Mouse (Mus musculus) embryo, embryonic 9.5 days (tissue): ENCODE measurements at regions not wholly inside any gene's neighbourhood (a gene's known extent, or its start where the extent isn't known, plus 50 kb on each side); places are given as distances from the start of the nearest gene placed in this dataset.

Experiments
- DNase-seq: peaks from one replicate; pipeline ENCODE4 v3.0.0-alpha.2; 2017; ENCODE audit errors: extremely low spot score

DNA sequence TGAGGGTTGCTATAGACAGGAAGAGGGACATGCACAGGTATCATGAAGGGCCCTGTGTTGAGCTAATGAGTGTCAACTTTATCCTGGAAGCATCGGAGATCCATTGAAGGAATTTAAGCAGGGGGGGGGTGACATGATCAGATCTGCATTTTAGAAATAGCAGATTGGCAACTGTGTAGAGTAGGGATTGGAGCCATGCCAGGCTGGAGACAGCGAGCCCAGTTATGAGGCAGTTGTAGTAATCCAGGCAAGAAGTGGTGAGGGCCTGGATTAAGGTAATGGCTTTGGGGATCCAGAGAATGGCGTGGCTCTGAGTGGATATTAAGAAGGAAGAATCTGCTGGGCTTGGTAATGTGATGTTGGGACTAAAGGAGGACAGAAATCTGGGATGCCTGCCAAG is 528.5 kb downstream of the Fgf9 start:
- no peak for DNase-seq

DNA sequence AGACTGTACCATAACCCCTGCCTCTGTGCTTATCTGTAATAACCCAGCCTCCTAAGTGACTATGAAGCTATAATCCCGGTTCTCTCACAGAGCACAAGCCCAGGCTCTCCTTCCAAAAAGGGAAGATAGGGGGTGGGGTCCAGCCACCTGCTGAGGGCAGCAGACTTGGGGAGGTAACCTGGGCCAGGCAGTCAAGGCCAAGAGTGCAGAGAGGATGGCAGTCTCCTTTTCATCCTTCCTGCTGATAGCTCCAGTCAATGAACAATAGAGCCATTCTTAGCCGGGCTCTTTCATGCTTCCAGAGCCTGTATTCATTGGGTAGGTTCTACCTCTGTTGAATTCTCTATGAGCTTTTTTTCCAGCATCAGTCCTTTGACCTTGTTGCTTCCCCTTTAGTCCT is 527.5 kb downstream of the Fgf9 start:
- DNase-seq, result no peak

DNA sequence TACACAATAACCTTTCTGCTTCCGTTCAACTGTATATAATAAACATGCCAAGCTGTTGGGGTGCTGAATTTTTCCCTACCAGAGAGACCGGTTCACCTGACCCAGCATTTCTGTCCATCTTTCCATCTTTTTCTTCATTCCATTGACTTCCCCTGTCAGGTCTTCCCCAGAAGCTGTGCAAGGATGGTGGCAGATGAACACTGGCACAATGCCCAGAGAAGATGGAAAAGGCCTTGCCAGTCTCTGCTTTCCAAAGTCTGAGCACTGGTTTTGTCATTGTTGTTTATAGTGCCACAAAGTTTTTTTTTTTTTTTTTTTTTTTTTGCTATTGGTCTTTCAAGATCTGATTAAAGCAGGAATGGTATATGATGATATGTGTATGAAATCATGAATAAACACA is 526.6 kb downstream of the Fgf9 start:
- DNase-seq, result no peak

DNA sequence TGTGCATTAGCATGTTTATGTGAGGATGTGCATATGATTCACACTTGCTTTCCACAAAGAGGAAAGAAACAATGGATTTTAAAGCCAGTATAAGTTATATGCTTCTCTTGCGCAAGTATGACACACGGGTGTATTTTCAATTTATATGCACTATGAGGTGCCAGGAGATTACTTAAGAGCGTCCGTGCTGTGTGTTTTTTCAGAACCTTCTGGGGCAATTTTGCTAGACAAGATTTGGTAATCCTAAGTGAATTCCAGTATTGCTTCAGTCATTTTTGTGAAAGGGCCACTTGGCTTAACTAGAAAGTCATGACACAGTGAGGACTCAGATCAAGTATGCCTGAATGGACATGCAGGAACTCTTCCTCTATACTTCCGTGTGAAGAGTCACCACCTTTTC is 511.5 kb downstream of the Fgf9 start:
- no peak for DNase-seq

DNA sequence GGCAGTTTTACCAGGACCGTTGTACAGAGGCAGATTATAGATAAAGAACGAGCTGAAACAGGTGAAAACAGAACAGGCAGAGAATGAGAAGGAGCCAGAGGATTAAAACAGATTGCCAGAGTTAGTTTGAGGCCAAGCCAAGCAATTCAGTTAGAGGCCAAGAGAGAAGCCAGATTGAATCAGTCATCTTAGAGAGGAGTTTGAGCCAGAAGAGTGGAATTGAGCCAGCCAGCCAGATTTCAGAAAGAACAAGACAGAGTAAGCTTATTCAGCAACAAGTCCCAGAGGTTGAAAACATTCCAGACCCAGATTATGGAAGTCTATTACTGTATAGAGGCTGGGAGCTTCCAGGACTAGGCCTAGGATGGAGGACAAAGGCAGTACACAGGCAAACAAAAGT is 499.7 kb downstream of the Fgf9 start:
- no peak for DNase-seq

DNA sequence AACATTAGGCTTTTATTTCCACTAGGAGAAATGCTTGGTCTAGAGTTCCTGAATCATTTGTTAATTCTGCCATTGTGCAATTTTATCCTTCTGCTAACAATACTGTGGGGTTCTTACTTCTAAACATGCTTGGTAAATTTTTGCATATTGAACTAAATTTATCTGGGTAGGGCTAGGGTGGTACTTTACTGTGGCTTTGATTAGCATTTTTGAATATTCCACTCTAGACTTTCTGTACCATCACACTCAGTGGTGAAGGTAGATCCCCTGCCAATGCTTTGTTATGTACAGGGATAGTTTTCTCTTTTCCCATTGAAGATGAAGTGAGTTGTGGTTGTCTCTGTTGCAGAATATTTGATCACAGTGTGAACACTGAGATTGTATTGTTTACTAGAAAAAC is 497.1 kb downstream of the Fgf9 start:
- no peak for DNase-seq

DNA sequence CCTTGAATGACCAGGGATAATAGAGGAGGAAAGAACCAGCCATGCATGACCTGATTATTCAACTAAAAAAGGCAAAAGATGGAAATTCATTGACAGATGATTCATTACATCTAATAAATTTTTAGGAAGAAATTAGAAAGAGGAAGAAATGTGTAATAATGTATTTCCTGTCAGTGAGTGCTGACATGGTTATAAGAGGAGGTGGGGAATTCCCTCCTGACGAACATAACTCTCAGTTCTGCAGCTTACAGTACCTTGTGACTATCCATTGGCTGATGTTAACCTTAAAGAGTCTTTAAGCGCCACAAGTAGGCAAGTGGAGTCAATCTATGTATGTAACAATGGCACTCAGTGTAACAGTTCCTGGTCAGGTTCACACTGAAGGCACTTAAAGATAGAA is 492.7 kb downstream of the Fgf9 start:
- no peak for DNase-seq

DNA sequence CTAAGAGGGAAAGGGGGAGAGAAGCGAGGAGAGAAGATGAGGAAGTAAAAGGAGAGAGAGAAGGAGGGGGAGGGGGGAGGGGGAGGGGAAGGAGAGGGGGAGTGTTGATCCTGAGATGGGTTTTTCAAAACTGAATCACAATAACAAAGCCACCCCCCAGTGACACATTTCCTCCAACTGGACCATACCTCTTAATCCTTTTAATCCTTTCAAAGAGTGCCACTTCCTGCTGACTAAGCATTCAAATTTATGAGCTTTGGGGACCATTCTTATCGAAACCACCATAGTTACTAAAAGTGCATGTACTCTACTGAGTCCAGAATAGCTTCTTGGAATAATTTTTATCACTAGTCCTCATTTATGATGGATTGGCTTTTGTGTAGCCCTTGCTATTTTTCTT is 480.4 kb downstream of the Fgf9 start:
- no peak for DNase-seq

DNA sequence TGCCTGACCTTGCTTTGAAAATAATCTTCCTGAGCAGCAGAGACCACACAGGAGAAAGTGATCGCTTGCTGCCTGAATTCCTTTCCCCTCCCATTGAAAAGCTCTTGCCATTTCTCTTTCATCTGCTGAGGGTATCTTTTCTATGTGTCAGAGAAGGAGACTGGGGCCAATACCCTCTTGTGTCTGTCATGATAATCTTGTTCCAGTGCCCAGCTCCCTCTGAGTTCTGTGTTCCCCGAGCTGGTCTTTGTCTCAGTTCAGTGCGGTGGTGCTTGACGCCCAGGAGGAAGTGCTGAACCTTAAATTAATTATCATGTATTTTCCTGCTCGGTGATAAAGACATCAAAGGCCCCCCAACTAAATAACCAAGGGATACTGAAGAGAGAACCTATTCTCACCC is 475.4 kb downstream of the Fgf9 start:
- peak; percentile 12 for DNase-seq

DNA sequence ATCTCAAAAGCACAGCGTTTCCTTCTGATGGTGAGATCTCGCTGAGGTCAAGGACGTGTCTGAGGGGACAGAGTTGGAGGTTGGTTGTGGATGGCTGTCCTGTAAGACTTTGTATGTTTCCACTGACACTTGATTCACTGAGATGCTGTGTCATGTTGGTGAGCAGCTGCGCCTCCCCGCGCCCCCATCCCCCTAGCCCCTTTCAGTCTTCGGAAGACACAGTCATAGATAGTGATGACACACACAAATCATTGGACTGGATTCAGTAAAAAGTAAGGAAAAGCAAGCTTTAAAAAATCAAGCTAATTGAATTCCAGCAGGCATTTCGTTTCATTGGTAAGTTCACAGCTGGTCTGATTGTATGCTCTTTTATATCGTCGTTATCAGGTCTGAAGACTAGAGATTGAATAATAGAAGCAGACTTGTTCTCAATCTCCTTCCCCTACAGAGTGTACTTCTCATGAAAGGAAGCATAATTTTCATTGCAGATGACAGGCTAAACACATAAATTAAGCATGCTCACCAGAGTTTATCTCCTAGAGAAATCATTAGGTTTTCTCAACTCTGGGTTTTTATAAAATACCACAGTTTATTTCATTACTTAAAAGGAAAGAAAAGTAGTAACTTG is 472.9 kb downstream of the Fgf9 start:
- no peak for DNase-seq

DNA sequence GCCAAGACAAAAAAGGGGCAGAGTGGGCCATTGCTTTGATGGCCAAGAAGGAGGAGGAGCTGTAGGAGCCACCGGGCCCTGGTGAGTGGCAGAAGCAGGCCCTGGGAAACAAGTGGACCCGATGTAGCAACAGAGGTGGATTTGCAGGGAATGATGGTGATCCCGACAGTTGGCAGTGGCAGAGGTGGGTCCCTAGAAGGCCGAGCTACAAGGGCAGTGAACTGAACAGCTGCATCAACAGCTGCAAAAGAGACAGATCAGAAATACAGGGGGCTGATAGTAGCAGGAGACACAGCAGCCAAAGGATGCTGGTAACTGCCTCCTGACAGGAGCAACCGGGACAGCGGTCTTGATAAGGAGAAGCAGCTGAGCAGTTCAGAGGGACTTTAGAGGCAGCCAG is 467.8 kb downstream of the Fgf9 start:
- DNase-seq, result no peak

DNA sequence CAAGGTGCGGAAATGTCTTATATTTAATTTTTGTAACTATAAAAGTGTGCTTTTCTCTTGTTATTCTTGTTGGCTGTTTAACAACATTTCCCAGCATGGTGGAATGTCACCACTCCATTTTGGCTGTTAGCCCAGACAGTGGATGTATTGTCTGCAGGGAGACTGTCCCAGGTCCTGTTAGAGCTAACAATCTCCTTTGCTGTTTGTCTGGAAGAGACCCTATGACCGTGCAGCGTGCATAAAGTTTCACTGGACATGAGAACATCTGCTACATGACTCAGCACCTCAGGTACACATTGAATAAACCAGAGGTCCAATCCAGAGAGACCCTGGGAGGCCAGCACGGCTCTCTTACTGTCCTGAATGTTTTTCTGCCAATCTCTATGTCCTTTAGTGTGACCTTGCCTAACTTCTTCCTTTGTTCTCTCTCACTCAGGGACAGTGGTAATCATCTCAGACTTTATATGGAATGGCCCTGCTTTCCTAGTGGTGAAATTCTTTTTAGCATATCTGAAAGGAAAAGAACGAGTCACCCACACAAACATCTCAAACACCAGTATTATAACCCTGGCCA is 450.7 kb downstream of the Fgf9 start:
- no peak for DNase-seq

DNA sequence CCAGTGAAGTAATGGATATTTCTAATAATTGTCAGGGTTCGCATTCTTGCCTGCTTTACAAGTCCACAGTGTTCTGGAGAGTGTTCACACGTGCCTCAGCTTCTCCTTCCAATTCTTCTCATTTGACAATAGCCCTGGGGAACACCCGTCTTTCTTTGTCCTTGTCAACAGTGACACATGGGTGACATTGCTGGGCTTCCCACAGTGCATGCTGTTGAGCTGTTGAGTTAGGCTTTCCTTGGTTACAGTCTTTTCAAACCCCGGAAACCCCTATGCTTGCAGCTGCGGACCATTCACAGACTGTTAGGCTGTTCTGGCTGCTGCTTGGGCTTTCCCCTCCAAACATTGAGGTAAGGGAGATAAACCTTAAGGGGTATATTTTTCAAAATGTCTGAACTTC is 450.0 kb downstream of the Fgf9 start:
- DNase-seq, result no peak

DNA sequence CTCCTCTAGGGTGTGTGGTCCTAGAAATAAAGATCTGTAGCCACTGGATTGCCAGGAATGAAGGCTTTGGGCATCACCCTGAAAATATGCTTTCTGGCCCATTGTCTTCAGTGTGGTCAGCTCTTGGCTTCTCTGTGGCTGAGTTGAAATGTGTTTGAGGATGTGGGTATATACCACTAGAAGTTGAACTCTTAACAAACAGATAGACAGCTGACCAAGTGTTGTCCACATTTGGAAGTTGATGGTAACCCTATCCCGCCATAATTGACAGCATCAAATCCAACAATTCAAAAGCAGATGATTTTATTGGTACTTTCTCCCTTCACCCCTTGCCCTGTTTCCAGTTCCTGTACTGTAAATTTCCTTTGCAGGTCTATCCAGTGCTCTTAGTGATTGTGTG is 448.7 kb downstream of the Fgf9 start:
- no peak for DNase-seq

DNA sequence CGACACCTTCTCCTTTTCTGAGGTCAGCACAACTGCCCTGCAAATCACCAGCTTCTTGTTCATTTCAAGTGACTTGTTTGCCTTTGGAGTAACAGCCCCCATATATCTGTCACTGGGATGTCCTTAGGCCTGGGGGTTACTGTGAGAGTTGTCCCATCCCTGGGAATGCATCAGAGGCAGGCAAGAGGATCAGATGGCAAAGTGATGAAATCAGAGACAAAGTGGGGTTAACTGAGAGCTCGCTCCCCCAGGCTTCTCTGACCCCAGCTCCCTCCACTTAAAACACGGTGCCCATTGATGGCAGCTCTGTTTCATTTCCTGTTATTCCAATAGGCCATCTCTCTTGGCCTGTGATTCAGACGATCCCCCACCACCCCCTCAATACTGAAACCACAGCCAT is 446.2 kb downstream of the Fgf9 start:
- peak; percentile 37 for DNase-seq

DNA sequence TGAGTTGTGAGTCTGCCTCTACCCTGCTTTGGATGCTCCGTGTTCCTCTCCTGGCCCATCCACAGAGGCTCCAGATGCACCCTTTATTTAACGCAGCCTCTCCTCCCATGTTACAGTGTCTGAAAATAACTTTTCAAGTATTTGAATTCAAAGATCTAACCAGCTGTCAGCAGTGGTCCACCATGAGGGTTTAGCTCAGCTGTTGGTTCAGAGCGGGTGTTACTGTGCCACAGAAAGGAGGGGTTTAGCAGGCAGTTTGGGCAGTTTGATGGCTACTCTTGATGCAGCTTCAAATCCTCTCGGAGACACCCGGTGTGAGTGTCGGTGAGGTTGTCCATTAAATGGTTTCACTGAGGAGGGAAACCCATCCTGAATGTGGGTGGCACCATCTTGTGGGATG is 441.8 kb downstream of the Fgf9 start:
- DNase-seq, result no peak

DNA sequence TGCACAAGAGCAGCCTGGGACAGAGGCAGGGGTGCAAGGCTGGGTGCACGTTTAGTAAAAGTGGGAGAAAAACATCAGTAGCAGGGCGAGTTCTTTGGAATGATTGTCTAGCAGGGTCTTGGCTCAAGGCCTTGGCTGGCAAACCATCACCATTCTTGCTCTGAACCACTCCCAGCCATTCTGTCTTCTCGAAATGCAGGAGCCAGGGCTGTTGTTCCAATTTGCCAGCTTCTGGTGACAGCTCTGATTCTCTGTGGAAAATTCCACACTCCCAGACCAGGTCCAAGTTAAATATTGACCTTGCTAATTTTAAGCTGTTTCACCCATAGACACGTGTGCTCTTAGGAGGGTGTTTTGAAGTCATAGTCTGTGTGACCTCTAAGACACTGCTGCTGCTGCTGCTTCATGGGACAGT is 441.2 kb downstream of the Fgf9 start:
- no peak for DNase-seq

DNA sequence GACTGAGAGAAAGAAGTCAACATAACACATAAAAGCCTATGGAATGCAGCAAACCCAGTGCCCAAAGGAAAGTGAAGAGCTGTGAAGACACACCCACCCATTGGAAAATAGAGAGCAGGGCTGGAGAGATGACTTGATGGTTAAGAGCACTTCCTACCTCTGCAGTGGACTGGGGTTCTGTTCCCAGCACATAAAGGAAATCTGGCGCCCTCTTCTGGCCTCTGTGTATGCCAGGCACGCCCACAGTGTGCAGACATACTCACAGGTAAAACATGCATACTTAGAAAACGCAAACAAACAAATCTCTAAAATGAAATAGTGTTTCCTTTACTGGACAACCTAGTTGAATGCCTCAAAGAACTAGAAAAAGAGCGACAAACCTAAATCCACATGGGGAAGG is 440.4 kb downstream of the Fgf9 start:
- DNase-seq, result no peak

DNA sequence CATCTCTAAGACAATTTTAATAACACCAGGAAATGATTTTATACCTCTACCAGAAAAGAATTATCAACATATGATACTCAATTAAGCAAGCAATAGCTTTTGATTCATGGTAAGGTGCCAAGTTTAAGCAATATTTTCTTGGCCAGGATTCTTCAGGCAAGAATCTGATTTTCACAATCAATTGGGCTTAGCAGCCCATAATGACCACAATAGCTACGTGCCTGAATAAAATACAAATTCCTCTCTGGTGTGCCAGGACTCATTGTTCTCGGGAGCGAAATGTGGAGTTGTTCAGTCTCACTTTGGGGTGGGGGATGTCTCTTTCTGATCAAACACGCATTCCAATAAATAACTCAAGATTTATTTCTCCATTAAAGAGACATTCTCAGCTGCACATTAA is 438.8 kb downstream of the Fgf9 start:
- no peak for DNase-seq

DNA sequence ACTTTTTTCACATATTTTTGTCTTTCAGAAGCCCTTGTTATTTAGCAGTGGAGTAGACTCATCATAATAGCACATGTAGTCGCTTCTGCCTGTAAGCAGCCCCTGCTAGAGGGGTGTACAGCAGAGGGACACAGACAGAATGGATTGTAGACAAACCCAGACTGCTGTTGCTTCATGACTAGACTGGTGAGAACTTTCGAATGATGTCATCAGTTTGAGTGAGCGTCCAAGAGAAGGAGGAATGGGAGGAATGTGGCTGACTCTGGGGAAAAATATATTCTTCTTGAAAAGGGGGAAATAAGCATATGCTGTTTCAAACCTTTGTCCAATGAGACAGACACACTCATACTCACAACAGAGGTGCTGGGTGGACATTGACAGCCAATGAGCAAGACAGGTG is 436.1 kb downstream of the Fgf9 start:
- DNase-seq, result no peak

DNA sequence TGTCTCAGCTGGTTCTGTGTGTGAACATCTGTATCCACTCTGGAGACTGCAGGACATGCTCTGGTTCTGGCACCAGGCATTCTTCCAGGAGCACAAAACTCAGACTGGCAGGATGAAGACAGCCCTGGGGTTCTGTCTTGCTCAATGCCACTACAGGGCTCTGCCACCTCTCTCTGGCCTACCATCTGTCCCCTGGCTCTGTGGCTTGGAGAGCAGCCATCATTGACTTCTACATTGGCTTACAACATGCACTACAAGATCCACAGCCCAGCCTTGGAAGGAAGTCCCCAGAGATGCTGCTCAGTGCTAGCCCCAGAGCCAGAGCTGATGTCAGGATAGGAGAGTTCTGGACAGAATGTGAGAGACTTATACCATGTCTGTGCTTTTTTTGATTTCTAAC is 435.5 kb downstream of the Fgf9 start:
- DNase-seq, result no peak

DNA sequence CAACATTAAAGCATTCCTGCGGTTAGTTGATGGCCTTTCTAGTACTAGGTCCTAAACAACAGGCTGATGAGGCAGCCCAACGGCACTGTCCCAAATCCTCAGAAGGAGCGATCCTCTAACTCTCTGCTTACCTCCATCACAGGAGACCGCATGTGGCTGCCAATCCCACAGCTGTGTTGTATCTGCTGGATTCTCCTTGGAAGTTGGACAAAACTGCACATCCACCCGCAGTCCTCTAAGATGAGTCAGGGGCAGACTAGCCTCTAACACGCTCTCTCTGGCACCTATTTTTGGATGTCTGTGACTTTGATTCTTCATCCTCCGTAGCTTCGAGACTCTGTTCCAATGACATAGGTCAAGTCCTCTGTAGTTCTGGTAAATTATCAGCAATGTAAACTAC is 432.5 kb downstream of the Fgf9 start:
- no peak for DNase-seq

DNA sequence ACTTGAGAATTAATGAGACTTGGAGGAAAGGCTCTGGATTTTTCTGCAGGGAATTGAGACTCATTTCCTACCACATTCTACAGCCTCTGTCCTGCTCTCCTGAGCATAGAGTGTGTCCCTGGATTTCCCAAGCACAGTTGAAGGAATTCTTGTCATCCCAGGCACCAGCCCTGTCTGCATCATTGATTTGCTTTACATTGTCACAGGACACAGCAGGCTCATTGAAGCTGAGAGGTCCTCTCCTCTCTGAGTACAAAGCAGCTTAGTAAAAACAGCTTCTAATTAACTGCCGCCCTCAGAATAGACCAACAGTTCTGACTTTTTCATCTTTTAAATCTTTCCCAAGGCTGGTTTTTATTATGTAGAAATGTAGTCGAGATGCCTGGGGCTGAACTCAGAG is 429.7 kb downstream of the Fgf9 start:
- peak; percentile 23 for DNase-seq

DNA sequence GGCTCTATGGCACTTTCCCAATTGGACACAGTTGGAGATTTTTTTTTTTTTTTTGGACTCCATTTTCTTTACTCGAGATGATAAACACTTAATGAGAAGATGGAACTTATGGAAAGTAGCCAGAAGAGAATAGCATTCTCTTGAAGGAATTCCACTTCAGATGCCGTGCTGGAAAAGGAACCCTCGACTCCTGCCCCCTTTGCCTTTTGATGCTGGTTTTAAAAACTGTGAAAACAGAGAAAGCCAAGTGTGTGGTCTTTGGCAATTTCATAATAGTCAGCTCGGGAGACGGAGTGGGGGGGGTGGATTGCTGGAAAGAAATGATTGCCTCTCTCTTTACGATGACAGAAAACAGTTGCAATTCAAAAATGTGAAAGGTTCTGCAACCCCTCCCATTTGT is 429.2 kb downstream of the Fgf9 start:
- no peak for DNase-seq
